Mouse (Mus musculus): ENCODE measurements around the gene Pou2f3.

The Pou2f3 gene

GRCm38 (mm10) chr9:43210190-43210682 is at the start of gene Pou2f3:
Pou2f3 (minus strand) TSS chr9:43210369.
- DNase-seq (ENCODE audit: low read depth, low spot score) = no peak

DNA sequence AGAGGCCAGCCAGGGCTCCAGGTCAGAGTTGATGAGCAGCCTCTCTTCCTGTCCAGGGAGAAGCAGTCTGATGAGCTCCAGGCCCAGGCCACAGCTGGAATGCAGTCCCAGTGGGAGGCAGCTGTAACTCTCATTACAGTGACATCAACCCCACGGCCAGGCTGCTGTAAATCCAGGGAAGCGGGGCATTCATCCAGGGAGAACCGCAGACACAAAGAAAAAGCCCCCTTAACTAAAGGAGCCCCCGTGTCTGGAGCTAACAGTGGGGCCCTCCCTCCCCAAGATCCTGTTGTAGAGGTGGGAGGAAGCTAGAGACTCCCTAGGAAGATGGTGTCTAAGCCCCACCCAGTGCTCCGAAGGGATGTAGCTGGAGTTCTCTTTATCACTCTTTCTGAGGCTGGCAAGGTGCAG is 43.1 kb upstream of the Pou2f3 start:
- DNase-seq (ENCODE audit: low read depth, low spot score) = no peak

- no peak for DNase-seq (ENCODE audit: low read depth, low spot score)
Observed at GRCm38 (mm10) chr9:43252790-43253189, 42.6 kb upstream of the Pou2f3 start.

DNA sequence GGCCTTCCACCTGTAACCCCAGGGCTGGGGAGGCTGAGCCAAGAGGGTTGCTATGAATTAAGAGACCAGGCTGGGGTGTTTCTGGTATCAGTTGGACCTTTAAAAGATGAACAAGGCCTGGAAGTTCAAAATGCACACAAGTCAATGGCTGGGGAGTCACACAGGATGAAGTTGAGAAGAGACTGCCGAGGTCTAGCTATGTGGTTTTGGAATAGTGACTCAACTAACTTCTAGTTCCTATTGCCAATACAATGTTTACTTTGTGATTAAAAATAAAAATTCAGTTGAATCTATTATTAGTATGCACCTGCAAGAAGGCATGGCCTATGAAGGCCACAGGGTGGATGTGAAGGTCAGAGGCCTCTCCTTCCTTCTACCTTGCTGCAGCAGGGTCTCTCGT is 41.6 kb upstream of the Pou2f3 start:
- no peak for DNase-seq (ENCODE audit: low read depth, low spot score)

GRCm38 (mm10) chr9:43246738-43247180 is 36.6 kb upstream of the Pou2f3 start:
- no peak for DNase-seq (ENCODE audit: low read depth, low spot score)

DNA sequence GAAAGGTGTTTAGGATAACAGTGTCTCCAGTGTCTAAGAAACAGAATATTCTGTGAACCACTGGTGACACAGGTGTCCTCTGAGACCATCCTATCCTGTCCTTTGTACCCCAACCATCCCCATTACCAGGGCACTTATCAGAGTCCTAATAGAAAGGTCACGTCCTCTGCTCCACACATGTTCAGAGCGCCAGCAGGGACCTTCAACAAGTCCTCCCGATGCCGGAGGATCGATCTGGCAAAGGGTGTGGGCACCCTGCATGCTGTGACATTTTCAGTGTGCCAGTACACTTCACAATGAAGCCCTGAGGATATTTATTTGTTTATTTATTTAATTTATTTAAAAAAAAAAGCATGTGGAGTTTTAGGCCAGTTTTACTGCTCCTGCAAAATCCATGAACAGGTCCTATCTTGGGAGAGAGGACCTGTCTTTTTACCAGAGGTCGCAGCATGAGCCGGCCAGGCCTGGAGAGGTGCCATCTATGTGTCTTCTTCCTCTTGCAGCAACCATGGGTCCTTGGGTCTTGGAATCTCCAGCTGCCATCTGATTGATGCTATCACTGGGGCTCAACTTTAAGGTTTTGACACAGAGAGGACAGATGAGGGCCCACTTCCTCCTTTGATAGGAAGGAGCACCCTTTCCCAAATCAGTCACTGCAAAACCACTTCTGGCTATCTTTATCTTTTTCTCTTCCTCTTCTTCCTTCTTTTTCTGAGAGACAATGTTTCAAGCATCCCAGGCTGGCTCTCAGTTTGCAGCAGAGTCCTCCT is 35.8 kb upstream of the Pou2f3 start:
- DNase-seq (ENCODE audit: low read depth, low spot score) = no peak

DNA sequence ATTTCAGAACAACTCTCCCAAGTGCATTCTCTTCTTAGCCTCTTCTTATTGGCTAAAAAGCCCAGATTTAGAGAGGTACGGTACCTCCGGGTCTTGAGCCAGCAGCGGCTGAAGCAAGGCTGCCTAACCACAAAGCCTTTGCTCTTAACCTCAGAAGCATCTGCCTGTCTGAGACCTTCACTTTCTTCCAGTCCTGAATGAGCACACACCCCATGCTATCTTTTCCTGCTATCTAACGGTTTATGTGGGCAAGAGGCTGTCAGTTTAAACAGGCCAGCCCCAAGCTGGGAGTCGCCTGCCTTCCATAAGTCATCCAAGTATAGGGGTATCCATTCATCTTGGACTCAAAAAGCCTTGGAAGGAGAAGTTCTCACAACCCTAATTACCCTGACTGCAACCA is 32.3 kb upstream of the Pou2f3 start:
- DNase-seq (ENCODE audit: low read depth, low spot score) = peak; percentile 62

DNA sequence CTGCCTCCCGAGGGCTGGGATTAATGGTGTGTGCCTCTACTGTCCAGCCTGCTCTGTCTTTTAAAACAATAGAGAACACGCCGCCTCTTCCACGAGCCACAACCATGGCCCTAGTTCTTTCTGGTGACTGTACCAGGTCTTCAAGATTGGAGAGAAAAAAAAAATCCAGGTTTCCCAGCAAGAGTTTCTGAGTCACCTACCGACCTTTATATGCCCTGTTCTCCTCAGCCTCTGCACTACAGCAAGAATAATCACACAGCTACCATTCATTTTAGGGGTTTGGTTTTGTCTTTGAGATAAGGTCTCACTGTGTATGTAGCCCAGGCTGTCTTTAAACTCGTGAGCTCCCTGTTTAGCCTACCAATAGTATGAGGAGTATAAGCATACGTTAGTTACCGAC is 31.8 kb upstream of the Pou2f3 start:
- no peak for DNase-seq (ENCODE audit: low read depth, low spot score)

DNA sequence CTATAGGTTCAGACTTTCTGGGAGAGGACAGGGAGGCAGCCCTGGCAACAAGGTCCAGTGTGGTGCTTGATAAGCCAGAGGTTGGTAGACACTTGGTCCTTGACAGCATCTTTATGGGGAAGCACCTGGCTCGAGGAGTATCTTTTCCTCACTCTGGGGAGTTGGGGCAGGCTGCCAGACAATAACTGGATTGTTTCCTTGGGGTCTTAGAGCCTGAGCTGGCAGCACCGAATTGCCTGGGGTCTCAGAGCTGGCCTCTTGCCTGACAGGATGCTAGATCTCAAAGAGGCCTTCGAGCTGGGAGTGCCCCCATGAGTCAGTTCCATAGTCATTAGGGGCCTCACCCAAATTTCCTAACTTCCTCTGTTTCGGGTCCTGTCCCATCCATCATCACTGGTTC is 31.1 kb upstream of the Pou2f3 start:
- DNase-seq (ENCODE audit: low read depth, low spot score) = no peak

GRCm38 (mm10) chr9:43240594-43240900 is 30.4 kb upstream of the Pou2f3 start:
- DNase-seq (ENCODE audit: low read depth, low spot score) = no peak

- peak; percentile 55 for DNase-seq (ENCODE audit: low read depth, low spot score)
Observed at GRCm38 (mm10) chr9:43239712-43240593, 29.8 kb upstream of the Pou2f3 start, which contains the start of gene Oaf. Oaf (minus strand) TSS chr9:43239911.

DNA sequence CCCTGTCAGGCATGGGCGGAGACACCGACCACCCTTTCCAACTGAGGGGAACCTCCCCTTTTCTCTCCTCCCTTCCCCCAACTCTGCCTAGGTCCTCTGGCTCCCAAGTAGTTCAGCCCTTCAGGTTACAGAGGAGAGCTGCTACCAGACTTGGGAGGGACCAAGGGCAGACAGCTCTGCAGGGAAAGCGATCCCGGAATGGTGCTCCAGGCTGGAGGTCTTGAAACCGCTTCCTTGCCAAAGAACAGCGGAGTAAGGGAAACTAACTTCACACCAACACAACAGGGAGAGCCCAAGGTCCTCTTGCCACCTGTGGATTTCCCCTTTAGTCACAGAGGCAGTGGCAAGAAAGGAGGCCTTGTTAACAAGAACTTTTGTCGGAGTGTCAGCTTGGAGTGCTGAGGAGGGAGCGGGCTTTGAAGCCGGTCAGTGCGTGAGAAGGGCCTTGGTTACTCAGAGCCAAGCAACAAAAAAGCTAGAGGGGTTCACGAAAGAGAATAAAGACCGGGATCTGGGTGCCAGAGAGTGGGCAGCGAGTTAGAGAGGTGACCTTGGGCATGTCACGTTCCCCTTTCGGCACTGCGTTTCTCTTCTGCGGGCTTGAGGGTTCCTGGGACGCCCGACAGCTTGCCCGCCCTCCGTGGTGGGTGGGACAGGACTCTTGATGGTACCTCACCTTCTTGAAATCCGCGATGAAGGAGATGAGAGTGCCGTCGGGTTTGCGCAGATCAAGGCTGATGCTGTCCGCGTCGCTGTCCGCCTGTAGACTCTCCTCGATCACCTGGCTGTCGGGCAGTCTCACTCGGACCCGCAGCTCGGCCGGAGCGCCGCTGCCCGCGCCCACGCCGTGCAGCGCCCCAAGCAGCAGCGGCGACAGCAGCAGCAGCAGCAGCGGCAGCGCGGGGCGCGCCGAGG is 28.7 kb upstream of the Pou2f3 start:
- DNase-seq (ENCODE audit: low read depth, low spot score) = peak; percentile 21

DNA sequence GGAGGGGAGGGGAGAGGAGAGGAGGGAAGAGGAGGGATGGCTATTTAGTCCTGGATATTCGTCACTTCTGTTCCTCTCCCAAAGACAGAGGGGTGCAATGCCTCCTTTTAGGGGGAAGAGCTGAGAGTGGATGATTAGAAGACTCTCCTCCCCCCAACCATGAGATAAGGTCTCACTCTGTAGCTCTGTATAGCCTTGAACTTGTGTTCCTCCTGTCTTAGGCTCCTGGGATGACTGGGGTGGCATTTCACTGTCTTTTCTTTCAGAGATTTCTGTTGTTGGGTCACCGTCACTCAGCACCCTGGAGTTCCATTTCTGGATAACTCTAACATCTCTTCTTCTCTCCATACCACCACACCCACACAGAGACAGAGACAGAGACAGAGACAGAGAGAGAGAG is 28.0 kb upstream of the Pou2f3 start:
- no peak for DNase-seq (ENCODE audit: low read depth, low spot score)

DNA sequence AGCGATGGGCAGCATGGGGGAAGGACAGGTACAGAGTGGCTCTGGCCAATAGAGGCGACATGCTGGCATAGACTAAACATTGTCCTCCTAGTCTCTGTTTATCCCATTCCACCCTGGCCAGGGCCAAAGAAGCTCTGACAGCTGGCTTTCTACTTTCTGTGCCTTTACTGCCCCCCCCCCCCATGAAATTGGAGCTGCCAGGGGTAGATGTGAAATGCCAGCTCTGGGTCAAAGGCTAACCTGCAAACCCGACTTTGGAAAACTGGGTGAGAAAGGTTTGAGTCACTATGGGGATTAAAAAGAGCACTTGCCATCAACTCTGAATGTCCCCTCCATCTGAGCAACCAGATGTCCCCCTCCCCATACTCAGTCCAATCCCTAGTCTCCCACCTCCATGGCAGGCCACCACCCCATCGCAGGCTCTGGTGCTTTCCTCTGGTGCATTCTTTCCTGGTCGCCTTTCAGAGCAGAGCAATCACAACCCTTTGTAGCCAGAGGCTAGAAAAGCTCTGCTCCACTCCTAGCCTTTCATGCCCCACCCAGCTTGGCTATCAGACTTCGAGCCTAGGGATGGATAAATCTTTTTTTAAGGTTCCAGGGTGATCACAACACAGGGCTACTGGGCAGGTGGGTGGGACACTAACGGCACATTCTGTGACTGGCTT is 27.1 kb upstream of the Pou2f3 start:
- no peak for DNase-seq (ENCODE audit: low read depth, low spot score)

DNA sequence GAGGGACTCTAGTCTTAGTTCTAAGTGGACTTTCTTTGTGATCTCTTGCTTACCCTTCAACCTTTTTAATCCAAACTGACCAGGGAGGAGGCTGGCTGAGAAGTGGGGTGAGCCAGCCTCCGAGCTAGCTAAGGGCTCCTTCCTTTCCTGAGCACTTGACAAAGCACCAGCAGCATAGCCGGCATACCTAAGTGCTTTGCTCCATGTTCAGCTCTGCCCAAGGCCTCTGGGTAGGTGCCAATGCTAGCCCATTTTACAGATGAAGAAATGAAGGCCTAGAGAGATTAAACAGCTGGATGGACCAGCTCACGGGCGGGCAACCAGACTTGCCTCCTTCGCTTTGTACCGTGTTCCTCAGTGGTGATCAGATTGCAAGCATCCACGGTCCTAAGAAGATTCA is 26.4 kb upstream of the Pou2f3 start:
- DNase-seq (ENCODE audit: low read depth, low spot score) = no peak

DNA sequence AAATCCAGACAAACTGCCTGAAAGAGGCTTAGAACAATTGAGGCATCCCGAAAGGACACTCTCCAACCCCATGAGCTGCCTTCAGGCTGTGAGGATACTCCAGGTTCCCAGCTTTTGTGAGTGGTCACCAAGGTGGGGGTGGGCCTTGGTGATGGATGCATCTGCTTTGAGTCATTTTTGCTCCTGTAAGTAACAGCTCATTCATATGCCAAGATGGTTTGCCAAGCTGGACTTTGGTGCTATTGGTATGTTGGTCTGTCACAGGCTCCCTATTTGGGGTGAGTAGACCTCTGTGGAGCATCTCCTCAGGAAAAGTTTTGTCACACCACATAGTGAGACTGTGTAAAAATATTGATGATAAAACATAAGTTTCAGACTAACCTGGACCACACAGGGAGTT is 25.9 kb upstream of the Pou2f3 start:
- no peak for DNase-seq (ENCODE audit: low read depth, low spot score)

DNA sequence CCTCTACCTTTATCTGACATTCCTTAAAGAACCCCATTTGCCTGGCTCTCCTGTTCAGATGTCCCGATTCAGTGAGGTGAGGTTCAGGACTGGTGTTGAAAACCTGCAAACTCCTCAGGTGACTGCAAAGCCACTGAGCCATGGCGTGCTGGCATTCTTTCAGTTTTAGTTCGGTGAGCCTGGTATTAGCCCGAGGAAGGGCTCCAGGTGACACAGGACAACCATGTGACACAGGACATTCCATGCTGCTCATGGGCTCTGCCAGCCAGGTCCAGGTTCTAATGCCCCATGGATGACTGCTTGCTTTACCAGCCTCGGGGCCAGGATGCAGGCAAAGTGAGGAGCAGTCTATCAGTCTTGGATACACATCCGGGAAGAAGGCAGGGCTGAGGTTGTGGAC is 25.2 kb upstream of the Pou2f3 start:
- DNase-seq (ENCODE audit: low read depth, low spot score) = no peak

DNA sequence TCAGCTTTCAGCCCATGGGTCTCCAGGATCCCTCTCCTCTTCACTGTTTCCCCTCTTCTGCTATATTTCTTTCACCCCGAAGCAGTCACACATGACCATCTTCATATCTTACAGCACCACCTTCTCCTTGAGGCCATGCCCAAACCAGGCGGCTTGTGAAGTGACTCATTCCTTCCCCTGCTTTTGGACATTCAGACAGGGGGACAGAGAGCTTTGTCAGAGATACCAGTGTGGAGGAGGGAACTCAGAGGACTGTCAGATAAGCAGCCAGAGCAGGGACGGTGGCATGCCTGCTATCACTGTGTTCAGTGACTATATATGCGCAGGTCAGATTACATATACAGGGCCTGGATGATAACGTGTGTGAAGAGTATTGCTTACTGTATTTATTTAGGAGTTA is 24.3 kb upstream of the Pou2f3 start:
- no peak for DNase-seq (ENCODE audit: low read depth, low spot score)

DNA sequence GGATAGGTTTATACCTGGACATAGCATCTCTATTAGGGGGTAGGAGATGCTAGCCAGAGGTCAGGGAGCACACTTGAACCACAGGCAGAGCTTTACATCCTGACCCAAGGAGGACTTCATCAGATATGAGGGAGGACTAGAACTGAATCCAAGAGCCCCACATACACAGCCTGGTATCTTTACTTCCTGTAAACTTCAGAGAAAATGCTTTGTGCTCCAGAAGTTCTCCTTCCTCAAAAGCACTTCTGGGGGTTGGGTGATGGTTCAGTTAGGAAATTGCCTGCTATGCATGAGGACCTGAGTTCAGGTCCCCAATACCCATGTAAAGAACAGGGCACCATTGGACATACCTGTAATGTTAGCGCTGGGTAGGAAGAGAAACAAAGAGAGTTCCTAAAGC is 23.3 kb upstream of the Pou2f3 start:
- DNase-seq (ENCODE audit: low read depth, low spot score) = no peak

DNA sequence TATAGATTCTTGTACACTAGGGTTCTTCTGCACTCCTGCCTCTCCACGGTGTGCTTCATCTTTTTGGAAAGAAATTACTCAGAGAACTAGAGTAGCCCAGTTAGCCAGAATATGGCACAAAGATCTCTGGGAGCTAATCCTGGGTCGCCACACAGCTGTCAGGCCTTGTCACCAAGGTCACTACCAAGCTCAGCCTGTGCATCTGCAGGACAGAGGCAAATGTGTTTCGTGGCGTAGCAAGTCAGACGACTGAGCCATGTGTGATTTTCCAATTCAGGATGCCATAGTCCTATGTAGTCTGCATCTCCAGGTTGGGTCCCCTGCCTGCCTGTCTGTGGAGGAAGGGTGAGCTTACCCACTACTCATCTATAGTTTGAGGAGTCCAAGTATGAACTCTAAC is 22.9 kb upstream of the Pou2f3 start:
- no peak for DNase-seq (ENCODE audit: low read depth, low spot score)

- DNase-seq (ENCODE audit: low read depth, low spot score) = no peak
Observed at GRCm38 (mm10) chr9:43232286-43232685, 22.1 kb upstream of the Pou2f3 start.
